Mouse (Mus musculus) testis, adult 2 months (tissue): ENCODE data around the gene Csrp3.

Source experiments
- CTCF ChIP-seq: fragments of 200-500 bp; IDR thresholded peaks from 2 replicates; pipeline ENCODE4 v1.5.1; 2012; ENCODE audit warnings: low read depth, mild to moderate bottlenecking, inconsistent platforms, low read length, moderate library complexity; ENCODE audit not compliant: control insufficient read depth, insufficient read depth, insufficient replicate concordance
- POLR2A ChIP-seq: fragments of 200-500 bp; IDR thresholded peaks from 2 replicates; pipeline ENCODE4 v1.6.1; 2012; ENCODE audit warnings: low read depth, mild to moderate bottlenecking, inconsistent platforms, low read length, moderate library complexity; ENCODE audit not compliant: control insufficient read depth

DNA sequence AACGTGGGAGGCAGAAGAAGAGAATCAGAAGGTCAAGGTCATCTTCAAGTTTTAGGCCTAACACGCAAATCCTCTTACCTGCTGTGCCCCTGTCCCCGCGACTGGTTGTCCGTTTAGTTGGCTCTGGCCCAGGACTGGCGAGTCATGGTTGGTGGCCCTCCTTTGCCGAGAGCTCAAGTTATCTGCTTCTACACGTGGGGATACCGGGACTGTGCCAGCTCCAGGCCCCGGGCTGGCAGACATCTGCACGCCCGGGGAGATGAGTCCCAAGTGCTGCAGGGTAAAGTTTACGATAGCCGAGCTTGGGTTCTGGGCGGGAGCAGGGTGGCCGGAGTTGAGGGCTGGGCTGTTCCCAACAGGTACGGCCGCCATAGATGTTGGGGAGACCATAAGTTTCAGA, 19.7 kb upstream of the Csrp3 start:
- TF ChIP-seq POLR2A (no peak), CTCF (no peak)
